Mouse (Mus musculus) heart, embryonic 14.5 days (tissue): ENCODE measurements around the gene Fbxw5. TPM values are rescaled to one million over a fixed set of nuclear protein-coding genes. Genes with fewer than 3 reads are reported as not detected.

ENCODE experiments used
- ATAC-seq: fragments of 200-750 bp; cut with Nextera tagmentation; 2 replicates; pipeline ENCODE4 v1.8.0; 2017; ENCODE audit warnings: low read depth, moderate TSS enrichment; ENCODE audit not compliant: insufficient number of reproducible peaks, insufficient read depth, low FRiP score
- H3K27ac ChIP-seq, 2 experiments: fragments of 200-500 bp in 1 of 2; fragments of 300-500 bp in 1 of 2; sonication (generic) in 1 of 2; replicated peaks in 1 of 2; 2 replicates each; pipeline ENCODE4 v1.5.1; 2012 to 2014; ENCODE audit warnings: low read depth in 2 of 2, low read length in 2 of 2, control low read depth in 1 of 2, mild to moderate bottlenecking in 1 of 2, mixed read lengths in 1 of 2; ENCODE audit not compliant: control insufficient read depth in 1 of 2, insufficient read depth in 1 of 2
- H3K27me3 ChIP-seq: fragments of 300-500 bp; sonication (generic); 2 replicates; pipeline ENCODE4 v1.6.1; 2014; ENCODE audit warnings: mild to moderate bottlenecking, low read length, control low read depth; ENCODE audit not compliant: control insufficient read depth, insufficient read depth
- H3K36me3 ChIP-seq: fragments of 300-500 bp; sonication (generic); 2 replicates; pipeline ENCODE4 v1.6.1; 2014; ENCODE audit warnings: mild to moderate bottlenecking, control low read depth, low read length, mixed read lengths; ENCODE audit not compliant: control insufficient read depth, insufficient read depth
- H3K4me1 ChIP-seq, 2 experiments: fragments of 200-500 bp in 1 of 2; fragments of 300-500 bp in 1 of 2; sonication (generic) in 1 of 2; 2 replicates each; pipeline ENCODE4 v1.6.1; 2012 to 2014; ENCODE audit warnings: low read length in 2 of 2, control low read depth in 1 of 2, mixed read lengths in 1 of 2; ENCODE audit not compliant: control insufficient read depth in 2 of 2, insufficient read depth in 2 of 2
- H3K4me2 ChIP-seq: fragments of 300-500 bp; sonication (generic); 2 replicates; pipeline ENCODE4 v1.6.1; 2014; ENCODE audit warnings: mild to moderate bottlenecking, low read length
- H3K4me3 ChIP-seq, 2 experiments: fragments of 200-500 bp in 1 of 2; fragments of 300-500 bp in 1 of 2; sonication (generic) in 1 of 2; 2 replicates each; pipeline ENCODE4 v1.5.1; 2012 to 2014; ENCODE audit warnings: low read length in 2 of 2, mild to moderate bottlenecking in 2 of 2, control low read depth in 1 of 2, low read depth in 1 of 2, moderate library complexity in 1 of 2; ENCODE audit not compliant: control insufficient read depth in 1 of 2, insufficient read depth in 1 of 2
- H3K9ac ChIP-seq: fragments of 300-500 bp; sonication (generic); 2 replicates; pipeline ENCODE4 v1.6.1; 2014; ENCODE audit warnings: mild to moderate bottlenecking, low read length
- H3K9me3 ChIP-seq: fragments of 300-500 bp; sonication (generic); 2 replicates; pipeline ENCODE4 v1.6.1; 2016; ENCODE audit warnings: low read length, control low read depth; ENCODE audit not compliant: control insufficient read depth
- WGBS: fragments of 180-500 bp; shearing (Covaris S2); extraction: QIAGEN DNeasy Blood & Tissue Kit; methylation state at CpG from one replicate; pipeline ENCODE4 v1.1.7; 2014; 5-methylcytosine and 5-hydroxymethylcytosine counted together
- polyA plus RNA-seq: library from polyadenylated mRNA; unstranded; fragments of >200 nt; fragmentation: Nextera tagmentation; extraction: Ambion mirVana; gene quantifications from 2 replicates; pipeline ENCODE4 v1.2.1, GENCODE M21; 2014

Gene Fbxw5
- polyA plus RNA-seq, 1 experiment from 2014 or later = 82.8 TPM

- H3K27ac ChIP-seq = no peak overlapping the region
- 19% methylated on average over 7 of the region's 7 CpGs for WGBS
- H3K36me3 ChIP-seq = no peaks in the 10 kb centered on the region
- no peaks in the 10 kb centered on the region for H3K9me3 ChIP-seq
- H3K4me1 ChIP-seq = no peaks in the 10 kb centered on the region
- no peak overlapping the region for H3K4me2 ChIP-seq
- H3K9ac ChIP-seq = no peak overlapping the region
- H3K27me3 ChIP-seq = no peaks in the 10 kb centered on the region
- no peak overlapping the region for H3K4me3 ChIP-seq
- ATAC-seq = no peak
These were observed 17.6 kb upstream of the Fbxw5 start for GRCm38 (mm10) chr2:25482969-25483368.

GRCm38 (mm10) chr2:25484901-25485647 is 15.5 kb upstream of the Fbxw5 start:
- no peaks in the 10 kb centered on the region for H3K4me1 ChIP-seq
- H3K4me3 ChIP-seq = no peak overlapping the region
- no peak for ATAC-seq
- H3K9me3 ChIP-seq = no peaks in the 10 kb centered on the region
- no peak overlapping the region for H3K9ac ChIP-seq
- H3K27ac ChIP-seq = no peak overlapping the region
- 64% methylated on average over 11 of the region's 11 CpGs for WGBS
- no peaks in the 10 kb centered on the region for H3K27me3 ChIP-seq
- no peaks in the 10 kb centered on the region for H3K36me3 ChIP-seq
- no peak overlapping the region for H3K4me2 ChIP-seq

GRCm38 (mm10) chr2:25487965-25488670 is 12.4 kb upstream of the Fbxw5 start:
- Histone ChIP-seq H3K27me3 (no peaks in the 10 kb centered on the region), H3K4me1 (no peaks in the 10 kb centered on the region), H3K9me3 (no peaks in the 10 kb centered on the region), H3K4me3 (no peak overlapping the region), H3K9ac (no peak overlapping the region), H3K27ac (no peak overlapping the region), H3K36me3 (no peaks in the 10 kb centered on the region), H3K4me2 (no peak overlapping the region)
- WGBS = 69% methylated on average over 6 of the region's 6 CpGs
- no peak for ATAC-seq

- WGBS = 69% methylated on average over 7 of the region's 7 CpGs
- no peaks in the 10 kb centered on the region for H3K9me3 ChIP-seq
- no peaks in the 10 kb centered on the region for H3K36me3 ChIP-seq
- no peak overlapping the region for H3K27ac ChIP-seq
- H3K4me1 ChIP-seq = no peaks in the 10 kb centered on the region
- no peak overlapping the region for H3K4me3 ChIP-seq
- no peak overlapping the region for H3K4me2 ChIP-seq
- H3K9ac ChIP-seq = no peak overlapping the region
- no peaks in the 10 kb centered on the region for H3K27me3 ChIP-seq
- no peak for ATAC-seq
These were observed 11.9 kb upstream of the Fbxw5 start for GRCm38 (mm10) chr2:25488671-25489068.

- 73% methylated on average over 5 of the region's 5 CpGs for WGBS
- no peak for ATAC-seq
- H3K4me3 ChIP-seq = no peak overlapping the region
- no peak overlapping the region for H3K4me2 ChIP-seq
- H3K27me3 ChIP-seq = no peaks in the 10 kb centered on the region
- H3K9me3 ChIP-seq = no peaks in the 10 kb centered on the region
- peaks cover 1 to 4% of the 10 kb centered on the region in 2 experiments; a peak in 1 of 4 replicates for H3K4me1 ChIP-seq
- no peak overlapping the region for H3K27ac ChIP-seq
- no peak overlapping the region for H3K9ac ChIP-seq
- H3K36me3 ChIP-seq = no peaks in the 10 kb centered on the region
These were observed 7.6 kb upstream of the Fbxw5 start for GRCm38 (mm10) chr2:25492988-25493387.

- 82% methylated on average over 5 of the region's 5 CpGs for WGBS
- no peak within 1 kb of the TSS for H3K27ac ChIP-seq
- no peak for ATAC-seq
- H3K9ac ChIP-seq = no peak within 1 kb of the TSS
- H3K4me1 ChIP-seq = peaks cover 3 to 5% of the 10 kb centered on the region in 2 experiments; a peak in 1 of 4 replicates
- H3K9me3 ChIP-seq = no peaks in the 10 kb centered on the region
- no peaks in the 10 kb centered on the region for H3K27me3 ChIP-seq
- H3K4me2 ChIP-seq = no peak within 1 kb of the TSS
- no peaks in the 10 kb centered on the region for H3K36me3 ChIP-seq
- no peak within 1 kb of the TSS for H3K4me3 ChIP-seq
These were observed 7.0 kb upstream of the Fbxw5 start, which contains the start of gene Lcn12 for GRCm38 (mm10) chr2:25493476-25493961. Gene Lcn12, minus strand, starts transcription at chr2:25493911.

- Histone ChIP-seq H3K4me2 (no peak overlapping the region), H3K27ac (no peak overlapping the region), H3K9ac (no peak overlapping the region), H3K27me3 (no peaks in the 10 kb centered on the region), H3K4me3 (no peak overlapping the region), H3K9me3 (no peaks in the 10 kb centered on the region), H3K4me1 (peaks cover 8 to 13% of the 10 kb centered on the region in 2 experiments), H3K36me3 (no peaks in the 10 kb centered on the region)
- no peak for ATAC-seq
- 38% methylated on average over 4 of the region's 4 CpGs for WGBS
These were observed 4.1 kb upstream of the Fbxw5 start for GRCm38 (mm10) chr2:25496462-25496861.
